Mouse (Mus musculus) left cerebral cortex, postnatal 10 days (tissue): ENCODE data around the gene Cacng4. TPM values are rescaled to one million over a fixed set of nuclear protein-coding genes. Genes with fewer than 3 reads are reported as not detected.

Source experiments
- DNase-seq, 2 experiments: peaks; one replicate each; pipeline ENCODE4 v3.0.0; 2021 to 2022; ENCODE audit warnings: low spot score in 2 of 2, mixed read lengths in 1 of 2; ENCODE audit errors: extremely low spot score in 1 of 2
- intact Hi-C: fragments of 180-260 bp; cut with DNase I; formaldehyde crosslinking; loops from one replicate; pipeline ENCODE4 v1.15.1; 2025
- total RNA-seq, 2 experiments: library from RNA; stranded (reverse); gene quantifications; 2 replicates each; pipeline ENCODE4 v1.2.3; 2021

The Cacng4 gene
- total RNA-seq, 2 experiments from 2014 or later, result 92.6 to 105 TPM

GRCm38 (mm10) chr11:107683544-107684465, 110.6 kb downstream of the Cacng4 start:
- intact Hi-C loops, result no loop called here
- DNase-seq, result no peak

- intact Hi-C loops, result no loop called here
- DNase-seq, result no peak
These were observed 111.5 kb downstream of the Cacng4 start for GRCm38 (mm10) chr11:107682694-107683355.

Other genes with a start within 250 kb of the Cacng4 start
- 10 to 100 TPM; 34.8 to 34.9 TPM for gene Helz, start 246.6 kb downstream of the Cacng4 start, total RNA-seq
- under 1 TPM; 0.36 to 0.47 TPM for gene Cacng1, start 78.0 kb downstream of the Cacng4 start, total RNA-seq
- 10 to 100 TPM; 22.5 to 22.8 TPM for gene Cacng5, start 120.5 kb upstream of the Cacng4 start, total RNA-seq